Mouse (Mus musculus): ENCODE measurements around the gene Gm3404. TPM values are rescaled to one million over a fixed set of nuclear protein-coding genes. Genes with fewer than 3 reads are reported as not detected.
"Not testable (repeated sequence)": the region's sequence is repeated elsewhere in the genome, so short reads cannot be mapped to it uniquely, and the experiment has no call there.

The Gm3404 gene
- not detected in 2 replicates for polyA plus RNA-seq (2014; fragmentation: Nextera tagmentation; extraction: Ambion mirVana)

GRCm38 (mm10) chr5:146525501-146525900 is at the start of gene Gm3404:
Gm3404 (plus strand) TSS chr5:146525801.
- H3K4me1 ChIP-seq (ENCODE audit: control insufficient read depth, insufficient read depth, low read length); H3K27me3 ChIP-seq (ENCODE audit: control insufficient read depth, insufficient read depth, low read length); H3K9ac ChIP-seq (ENCODE audit: low read length); H3K36me3 ChIP-seq (ENCODE audit: control insufficient read depth, insufficient read depth, low read length); H3K4me3 ChIP-seq (ENCODE audit: low read depth, low read length); H3K27ac ChIP-seq (ENCODE audit: low read depth, low read length); ATAC-seq (ENCODE audit: low FRiP score); H3K4me2 ChIP-seq; DNase-seq (ENCODE audit: low spot score, missing footprints); H3K9me3 ChIP-seq (ENCODE audit: control insufficient read depth, low read length): not testable (repeated sequence)
- 93% methylated on average over 3 of the region's 3 CpGs for WGBS

DNA sequence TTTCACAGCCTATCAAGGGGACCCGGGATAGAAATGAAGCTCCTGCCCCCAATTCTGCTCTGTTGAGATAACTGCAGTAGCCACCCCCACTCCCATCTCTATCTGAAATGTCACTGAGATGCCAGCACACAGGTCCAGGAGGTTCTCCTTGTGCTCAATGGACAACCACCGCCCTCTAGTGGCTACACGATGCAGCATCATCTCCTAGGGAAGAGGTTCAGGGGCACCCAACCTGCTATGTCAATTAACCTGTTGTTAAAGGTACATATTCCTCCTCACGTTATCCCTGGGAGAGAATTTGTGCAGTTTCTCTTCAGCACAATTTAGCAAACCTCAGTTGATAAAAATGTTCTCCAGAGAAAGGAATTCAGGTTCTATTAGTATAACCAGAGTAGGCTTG is 46.0 kb upstream of the Gm3404 start:
- not testable (repeated sequence) for H3K4me3 ChIP-seq (ENCODE audit: low read depth, low read length); H3K27ac ChIP-seq (ENCODE audit: low read depth, low read length); ATAC-seq (ENCODE audit: low FRiP score); H3K27me3 ChIP-seq (ENCODE audit: control insufficient read depth, insufficient read depth, low read length); H3K4me1 ChIP-seq (ENCODE audit: control insufficient read depth, insufficient read depth, low read length); H3K4me2 ChIP-seq; H3K36me3 ChIP-seq (ENCODE audit: control insufficient read depth, insufficient read depth, low read length); H3K9ac ChIP-seq (ENCODE audit: low read length); H3K9me3 ChIP-seq (ENCODE audit: control insufficient read depth, low read length)
- DNase-seq (ENCODE audit: low spot score, missing footprints), result peak; percentile 82
- 8% methylated on average over 4 of the region's 4 CpGs for WGBS

GRCm38 (mm10) chr5:146481665-146482064 is 43.9 kb upstream of the Gm3404 start, which contains the start of gene Gm6408:
Gm6408 (plus strand) TSS chr5:146481965.
- H3K9me3 ChIP-seq (ENCODE audit: control insufficient read depth, low read length); DNase-seq (ENCODE audit: low spot score, missing footprints); H3K9ac ChIP-seq (ENCODE audit: low read length); H3K27me3 ChIP-seq (ENCODE audit: control insufficient read depth, insufficient read depth, low read length); H3K4me2 ChIP-seq; H3K4me1 ChIP-seq (ENCODE audit: control insufficient read depth, insufficient read depth, low read length); H3K4me3 ChIP-seq (ENCODE audit: low read depth, low read length); H3K36me3 ChIP-seq (ENCODE audit: control insufficient read depth, insufficient read depth, low read length); H3K27ac ChIP-seq (ENCODE audit: low read depth, low read length); ATAC-seq (ENCODE audit: low FRiP score): not testable (repeated sequence)
- WGBS, result 82% methylated on average over 2 of the region's 3 CpGs

DNA sequence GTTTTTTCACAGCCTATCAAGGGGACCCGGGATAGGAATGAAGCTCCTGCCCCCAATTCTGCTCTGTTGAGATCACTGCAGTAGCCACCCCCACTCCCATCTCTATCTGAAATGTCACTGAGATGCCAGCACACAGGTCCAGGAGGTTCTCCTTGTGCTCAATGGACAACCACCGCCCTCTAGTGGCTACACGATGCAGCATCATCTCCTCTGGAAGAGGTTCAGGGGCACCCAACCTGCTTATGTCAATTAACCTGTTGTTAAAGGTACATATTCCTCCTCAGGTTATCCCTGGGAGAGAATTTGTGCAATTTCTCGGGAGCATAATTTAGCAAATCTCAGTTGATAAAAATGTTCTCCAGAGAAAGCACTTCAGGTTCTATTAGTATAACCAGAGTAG is 36.6 kb upstream of the Gm3404 start:
- 17% methylated on average over 3 of the region's 4 CpGs for WGBS
- H3K9me3 ChIP-seq (ENCODE audit: control insufficient read depth, low read length); H3K4me2 ChIP-seq; H3K27me3 ChIP-seq (ENCODE audit: control insufficient read depth, insufficient read depth, low read length); H3K9ac ChIP-seq (ENCODE audit: low read length); H3K27ac ChIP-seq (ENCODE audit: low read depth, low read length); H3K36me3 ChIP-seq (ENCODE audit: control insufficient read depth, insufficient read depth, low read length); H3K4me1 ChIP-seq (ENCODE audit: control insufficient read depth, insufficient read depth, low read length); ATAC-seq (ENCODE audit: low FRiP score); H3K4me3 ChIP-seq (ENCODE audit: low read depth, low read length); DNase-seq (ENCODE audit: low spot score, missing footprints): not testable (repeated sequence)

- H3K9ac ChIP-seq (ENCODE audit: low read length); H3K4me3 ChIP-seq (ENCODE audit: low read depth, low read length); H3K4me1 ChIP-seq (ENCODE audit: control insufficient read depth, insufficient read depth, low read length); H3K4me2 ChIP-seq; H3K27me3 ChIP-seq (ENCODE audit: control insufficient read depth, insufficient read depth, low read length); H3K9me3 ChIP-seq (ENCODE audit: control insufficient read depth, low read length); H3K27ac ChIP-seq (ENCODE audit: low read depth, low read length); DNase-seq (ENCODE audit: low spot score, missing footprints); H3K36me3 ChIP-seq (ENCODE audit: control insufficient read depth, insufficient read depth, low read length); ATAC-seq (ENCODE audit: low FRiP score): not testable (repeated sequence)
- no CpG with 5 or more reads among the region's 5 CpGs for WGBS
Observed at GRCm38 (mm10) chr5:146491063-146491462, 34.5 kb upstream of the Gm3404 start, which contains the start of gene Gm6370. Gm6370 (plus strand) TSS chr5:146491363.

- WGBS, result no CpG with 5 or more reads among the region's 5 CpGs
- H3K9me3 ChIP-seq (ENCODE audit: control insufficient read depth, low read length); H3K27me3 ChIP-seq (ENCODE audit: control insufficient read depth, insufficient read depth, low read length); H3K4me3 ChIP-seq (ENCODE audit: low read depth, low read length); H3K9ac ChIP-seq (ENCODE audit: low read length); H3K36me3 ChIP-seq (ENCODE audit: control insufficient read depth, insufficient read depth, low read length); H3K4me2 ChIP-seq; H3K27ac ChIP-seq (ENCODE audit: low read depth, low read length); ATAC-seq (ENCODE audit: low FRiP score); H3K4me1 ChIP-seq (ENCODE audit: control insufficient read depth, insufficient read depth, low read length); DNase-seq (ENCODE audit: low spot score, missing footprints): not testable (repeated sequence)
Observed at GRCm38 (mm10) chr5:146502099-146502498, 23.5 kb upstream of the Gm3404 start, which contains the start of gene 4930449I24Rik. 4930449I24Rik (plus strand) TSS chr5:146502399.

DNA sequence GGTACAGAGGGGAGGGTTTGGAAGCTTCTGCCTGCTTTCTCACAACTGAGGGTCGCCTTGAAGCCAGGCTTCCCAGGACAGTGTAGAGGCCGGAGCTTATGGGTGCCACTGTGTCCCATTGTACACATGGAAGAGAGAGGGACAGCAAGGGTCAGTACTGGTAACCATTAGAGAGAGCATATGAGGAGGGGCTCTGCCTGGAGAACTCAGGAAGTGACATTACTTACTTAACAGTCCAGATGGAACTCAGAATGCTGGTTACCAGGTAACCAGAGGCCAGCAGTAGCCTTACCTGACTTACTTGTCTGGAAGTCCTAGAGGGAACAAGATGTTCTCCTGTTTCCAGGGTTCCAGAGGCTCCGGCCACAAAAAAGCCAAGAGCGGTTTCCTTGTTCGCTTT is 11.8 kb upstream of the Gm3404 start, which contains the start of gene Gm3402:
Gm3402 (plus strand) TSS at position 301 of the 400 bp plus-strand sequence.
- H3K4me3 ChIP-seq (ENCODE audit: low read depth, low read length); DNase-seq (ENCODE audit: low spot score, missing footprints); H3K27ac ChIP-seq (ENCODE audit: low read depth, low read length); H3K4me2 ChIP-seq; H3K27me3 ChIP-seq (ENCODE audit: control insufficient read depth, insufficient read depth, low read length); H3K9ac ChIP-seq (ENCODE audit: low read length); H3K9me3 ChIP-seq (ENCODE audit: control insufficient read depth, low read length); H3K36me3 ChIP-seq (ENCODE audit: control insufficient read depth, insufficient read depth, low read length); ATAC-seq (ENCODE audit: low FRiP score); H3K4me1 ChIP-seq (ENCODE audit: control insufficient read depth, insufficient read depth, low read length): not testable (repeated sequence)
- WGBS, result no CpG with 5 or more reads among the region's 5 CpGs

DNA sequence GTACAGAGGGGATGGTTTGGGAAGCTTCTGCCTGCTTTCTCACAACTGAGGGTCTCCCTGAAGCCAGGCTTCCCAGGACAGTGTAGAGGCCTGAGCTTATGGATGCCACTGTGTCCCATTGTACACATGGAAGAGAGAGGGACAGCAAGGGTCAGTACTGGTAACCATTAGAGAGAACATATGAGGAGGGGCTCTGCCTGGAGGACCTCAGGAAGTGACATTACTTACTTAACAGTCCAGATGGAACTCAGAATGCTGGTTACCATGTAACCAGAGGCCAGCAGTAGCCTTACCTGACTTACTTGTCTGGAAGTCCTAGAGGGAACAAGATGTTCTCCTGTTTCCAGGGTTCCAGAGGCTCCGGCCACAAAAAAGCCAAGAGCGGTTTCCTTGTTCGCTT is 11.7 kb downstream of the Gm3404 start, which contains the start of gene Gm3409:
Gm3409 (plus strand) TSS at position 301 of the 400 bp plus-strand sequence.
- not testable (repeated sequence) for ATAC-seq (ENCODE audit: low FRiP score); H3K4me1 ChIP-seq (ENCODE audit: control insufficient read depth, insufficient read depth, low read length); H3K4me3 ChIP-seq (ENCODE audit: low read depth, low read length); DNase-seq (ENCODE audit: low spot score, missing footprints); H3K4me2 ChIP-seq; H3K27me3 ChIP-seq (ENCODE audit: control insufficient read depth, insufficient read depth, low read length); H3K36me3 ChIP-seq (ENCODE audit: control insufficient read depth, insufficient read depth, low read length); H3K9me3 ChIP-seq (ENCODE audit: control insufficient read depth, low read length); H3K27ac ChIP-seq (ENCODE audit: low read depth, low read length); H3K9ac ChIP-seq (ENCODE audit: low read length)
- 100% methylated on average over 2 of the region's 3 CpGs for WGBS

- H3K4me1 ChIP-seq (ENCODE audit: control insufficient read depth, insufficient read depth, low read length); H3K27me3 ChIP-seq (ENCODE audit: control insufficient read depth, insufficient read depth, low read length); H3K36me3 ChIP-seq (ENCODE audit: control insufficient read depth, insufficient read depth, low read length); H3K4me2 ChIP-seq; ATAC-seq (ENCODE audit: low FRiP score); H3K9me3 ChIP-seq (ENCODE audit: control insufficient read depth, low read length); DNase-seq (ENCODE audit: low spot score, missing footprints); H3K27ac ChIP-seq (ENCODE audit: low read depth, low read length); H3K9ac ChIP-seq (ENCODE audit: low read length); H3K4me3 ChIP-seq (ENCODE audit: low read depth, low read length): not testable (repeated sequence)
- WGBS, result no CpG with 5 or more reads among the region's 3 CpGs
Observed at GRCm38 (mm10) chr5:146555836-146556235, 30.2 kb downstream of the Gm3404 start, which contains the start of gene Gm3415. Gm3415 (plus strand) TSS chr5:146556136.
